Mouse (Mus musculus): ENCODE results near the gene Tmem178.

The Tmem178 gene

GRCm38 (mm10) chr17:81044356-81044755, 99.9 kb downstream of the Tmem178 start:
- no peak for DNase-seq (ENCODE audit: extremely low read depth, insufficient read length, low spot score)

DNA sequence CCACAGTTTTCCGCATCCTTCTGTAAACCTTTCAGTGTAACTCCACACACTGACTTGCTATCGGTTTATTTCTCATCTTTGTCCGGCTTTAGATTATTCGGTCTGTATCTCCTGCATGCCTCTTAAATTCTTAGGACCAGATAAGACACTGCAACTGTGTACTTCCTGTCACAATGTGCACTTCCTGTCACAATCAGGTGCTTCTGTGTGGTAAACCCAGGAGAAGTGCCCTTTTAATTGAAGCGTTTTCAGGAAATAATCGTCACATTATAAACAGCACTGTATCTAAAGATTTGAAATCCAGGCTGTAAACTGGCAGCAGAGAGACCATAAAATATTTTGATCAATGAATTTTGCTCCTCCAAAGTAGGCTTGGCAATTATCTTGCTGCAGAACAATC, 100.7 kb downstream of the Tmem178 start:
- no peak for DNase-seq (ENCODE audit: extremely low read depth, insufficient read length, low spot score)

DNA sequence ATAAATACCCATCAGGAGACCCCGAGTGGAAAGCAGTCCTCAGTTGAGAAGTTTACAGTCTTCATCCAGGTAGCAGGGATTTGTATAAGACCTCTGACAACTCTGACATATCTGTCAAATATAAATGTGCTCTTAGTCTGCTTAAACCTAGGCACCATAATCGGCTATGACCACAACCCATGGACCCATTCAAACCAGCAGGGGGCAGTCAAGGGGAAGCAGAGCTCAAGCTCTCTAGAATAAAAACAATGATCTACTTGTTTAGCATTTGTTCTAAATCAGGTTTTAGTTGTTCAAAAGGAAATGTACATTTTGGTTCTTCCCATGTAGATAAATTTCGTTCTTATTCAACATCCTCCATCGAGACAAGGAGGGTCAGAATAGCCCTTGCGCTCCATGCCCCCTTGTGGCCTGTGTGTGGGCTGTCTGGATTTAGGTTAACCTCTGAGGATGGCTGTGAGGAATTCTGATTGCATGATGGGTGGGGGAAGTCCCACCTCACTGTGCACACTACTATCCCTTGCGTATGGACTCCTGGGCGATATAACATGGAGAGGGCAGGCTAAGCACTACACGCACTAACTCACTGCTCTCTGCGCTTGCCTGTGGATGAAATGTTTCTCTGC, 101.2 kb downstream of the Tmem178 start:
- no peak for DNase-seq (ENCODE audit: extremely low read depth, insufficient read length, low spot score)

GRCm38 (mm10) chr17:81047930-81048564, 103.6 kb downstream of the Tmem178 start:
- DNase-seq (ENCODE audit: extremely low read depth, insufficient read length, low spot score): no peak
